Mouse (Mus musculus) Patski (cell line): ENCODE measurements around the gene Tnfrsf26. TPM values are rescaled to one million over a fixed set of nuclear protein-coding genes. Genes with fewer than 3 reads are reported as not detected.
A peak's percentile ranks its signal among the peaks of the same experiment; 100 is the strongest.

Experiments used
- ATAC-seq: fragments of 100-300 bp; one replicate; pipeline ENCODE4 v1.8.0; 2021
- CTCF ChIA-PET: fragments of 350-600 bp; sonication (Branson Sonifier 250); formaldehyde crosslinking; loops from one replicate; lab custom pipeline; 2022; ENCODE audit warnings: inconsistent platforms; lab: Charles Lee
- POLR2A ChIA-PET: fragments of 350-600 bp; sonication (Branson Sonifier 250); formaldehyde crosslinking; loops from one replicate; lab custom pipeline; 2022; ENCODE audit warnings: antibody characterized with exemption, inconsistent platforms; lab: Charles Lee
- DNase-seq: peaks from one replicate; pipeline ENCODE4 v3.0.0-alpha.2; 2011; ENCODE audit warnings: low read depth, low spot score
- H3K27me3 ChIP-seq: fragments of 371-371 bp; one replicate; pipeline ENCODE4 v1.5.1; 2021
- CTCF ChIP-seq: fragments of 100-300 bp; IDR thresholded peaks from one replicate; pipeline ENCODE4 v1.5.1; 2021
- in situ Hi-C: fragments of 300-500 bp; cut with MboI; formaldehyde crosslinking; loops from 3 replicates; pipeline ENCODE4 v1.11.1; 2018; ENCODE audit warnings: low pct_unique_long_range_greater_than_20kb, mixed read lengths
- polyA plus RNA-seq: library from polyadenylated mRNA; unstranded; gene quantifications from one replicate; pipeline ENCODE4 v1.2.3, GENCODE M21; 2021

Gene Tnfrsf26
- polyA plus RNA-seq, 1 experiment from 2014 or later, result 0.06 TPM

- no peak for TF ChIP-seq CTCF
- in situ Hi-C loops, result no loop called here
- ChIA-PET CTCF (no interaction called here), POLR2A (interaction anchor here (1.0 to 1.2 kb wide), 2 partner anchors 15 to 34 kb away, joined by 3 read pairs; no protein-coding TSS in a partner anchor)
- ATAC-seq (no peak), DNase-seq (no peak)
- H3K27me3 ChIP-seq, result no peaks in the 10 kb centered on the region
Measured at GRCm38 (mm10) chr7:143600231-143600740, 28.2 kb downstream of the Tnfrsf26 start.

- ChIA-PET POLR2A (interaction anchor here (1.0 to 1.2 kb wide), 3 partner anchors 11 to 33 kb away, joined by 3 read pairs; no protein-coding TSS in a partner anchor), CTCF (no interaction called here)
- DNase-seq (peak; percentile 70), ATAC-seq (peak; percentile 86)
- H3K27me3 ChIP-seq, result no peaks in the 10 kb centered on the region
- in situ Hi-C loops, result loop anchor here (5.0 kb wide), 1 partner anchor 93 kb away; no protein-coding TSS in a partner anchor
- no peak for TF ChIP-seq CTCF
Measured at GRCm38 (mm10) chr7:143599428-143600230, 28.9 kb downstream of the Tnfrsf26 start, which contains the start of gene Cars. Gene Cars, minus strand, starts transcription at chr7:143600090.

GRCm38 (mm10) chr7:143594865-143595264, 33.7 kb downstream of the Tnfrsf26 start:
- ChIA-PET CTCF (interaction anchor here (1.4 to 3.7 kb wide), 2 partner anchors 11 to 58 kb away, joined by 3 to 17 read pairs; no protein-coding TSS in a partner anchor), POLR2A (no interaction called here)
- no peaks in the 10 kb centered on the region for H3K27me3 ChIP-seq
- in situ Hi-C loops, result loop anchor here (5.0 kb wide), 1 partner anchor 97 kb away; no protein-coding TSS in a partner anchor
- ATAC-seq (peak; percentile 77), DNase-seq (peak; percentile 90)
- TF ChIP-seq CTCF, result no peak

GRCm38 (mm10) chr7:143592255-143592654, 36.3 kb downstream of the Tnfrsf26 start:
- DNase-seq (no peak), ATAC-seq (no peak)
- POLR2A ChIA-PET, result interaction anchor here (0.6 kb wide), 1 partner anchor 469 kb away, joined by 5 read pairs; no protein-coding TSS in a partner anchor
- TF ChIP-seq CTCF, result no peak
- CTCF ChIA-PET, result no interaction called here
- no peaks in the 10 kb centered on the region for H3K27me3 ChIP-seq
- in situ Hi-C loops, result no loop called here

GRCm38 (mm10) chr7:143588006-143588405, 40.5 kb downstream of the Tnfrsf26 start:
- H3K27me3 ChIP-seq, result no peaks in the 10 kb centered on the region
- TF ChIP-seq CTCF, result no peak
- in situ Hi-C loops, result loop anchor here (10.0 kb wide), 1 partner anchor 167 kb away; the partner anchor contains the start of gene Osbpl5

GRCm38 (mm10) chr7:143587586-143587985, 40.9 kb downstream of the Tnfrsf26 start:
- no peak for TF ChIP-seq CTCF
- H3K27me3 ChIP-seq, result no peaks in the 10 kb centered on the region
- no peak for ATAC-seq
- in situ Hi-C loops, result loop anchor here (10.0 kb wide), 1 partner anchor 167 kb away; the partner anchor contains the start of gene Osbpl5
- no peak for DNase-seq
- ChIA-PET POLR2A (no interaction called here), CTCF (no interaction called here)

More at GRCm38 (mm10) chr7:143588006-143588405, 40.5 kb downstream of the Tnfrsf26 start:
- ATAC-seq (no peak), DNase-seq (no peak)
- ChIA-PET CTCF (no interaction called here), POLR2A (no interaction called here)

- ATAC-seq (peak; percentile 78), DNase-seq (peak; percentile 35)
- in situ Hi-C loops, result loop anchor here (10.0 kb wide), 1 partner anchor 171 kb away; the partner anchor contains the start of gene Osbpl5
- ChIA-PET POLR2A (no interaction called here), CTCF (interaction anchor here (0.7 to 3.1 kb wide), 9 partner anchors 11 to 165 kb away, joined by 3 to 17 read pairs (median 4); no protein-coding TSS in a partner anchor)
- no peak for TF ChIP-seq CTCF
- H3K27me3 ChIP-seq, result no peaks in the 10 kb centered on the region
Measured at GRCm38 (mm10) chr7:143583956-143584355, 44.6 kb downstream of the Tnfrsf26 start.

- ChIA-PET CTCF (interaction anchor here (0.7 to 3.1 kb wide), 6 partner anchors 11 to 166 kb away, joined by 3 to 17 read pairs (median 4); no protein-coding TSS in a partner anchor), POLR2A (interaction anchor here (0.6 kb wide), 1 partner anchor 180 kb away, joined by 3 read pairs; no protein-coding TSS in a partner anchor)
- no peak for TF ChIP-seq CTCF
Measured at GRCm38 (mm10) chr7:143583025-143583424, 45.5 kb downstream of the Tnfrsf26 start.

GRCm38 (mm10) chr7:143575751-143576150, 52.8 kb downstream of the Tnfrsf26 start:
- in situ Hi-C loops, result no loop called here
- ChIA-PET POLR2A (no interaction called here), CTCF (interaction anchor here (0.8 to 1.0 kb wide), 2 partner anchors 11 to 131 kb away, joined by 3 read pairs; no protein-coding TSS in a partner anchor)
- DNase-seq (no peak), ATAC-seq (no peak)
- no peak for TF ChIP-seq CTCF
- H3K27me3 ChIP-seq, result no peaks in the 10 kb centered on the region

More at GRCm38 (mm10) chr7:143583025-143583424, 45.5 kb downstream of the Tnfrsf26 start:
- H3K27me3 ChIP-seq, result no peaks in the 10 kb centered on the region
- in situ Hi-C loops, result loop anchor here (10.0 kb wide), 1 partner anchor 172 kb away; the partner anchor contains the start of gene Osbpl5
- DNase-seq, result no peak
- ATAC-seq, result no peak

GRCm38 (mm10) chr7:143565648-143566039, 62.9 kb downstream of the Tnfrsf26 start:
- in situ Hi-C loops, result no loop called here
- DNase-seq, result no peak
- ChIA-PET POLR2A (interaction anchor here (0.8 kb wide), 1 partner anchor 12 kb away, joined by 3 read pairs; no protein-coding TSS in a partner anchor), CTCF (interaction anchor here (1.5 to 3.1 kb wide), 2 partner anchors 13 to 19 kb away, joined by 3 to 9 read pairs; no protein-coding TSS in a partner anchor)
- H3K27me3 ChIP-seq, result no peaks in the 10 kb centered on the region
- no peak for TF ChIP-seq CTCF
- no peak for ATAC-seq
